Mouse (Mus musculus) liver, postnatal 0 days (tissue): ENCODE results near the gene Cxcl17.

Experiments
- CTCF ChIP-seq: sonication (generic); IDR thresholded peaks from 2 replicates; pipeline ENCODE4 v1.5.1; 2016; ENCODE audit warnings: antibody characterized with exemption, low read depth
- EP300 ChIP-seq: IDR thresholded peaks from 2 replicates; pipeline ENCODE4 v1.6.1; 2016; ENCODE audit warnings: antibody characterized with exemption, low read depth, mild to moderate bottlenecking

GRCm38 (mm10) chr7:25396621-25397020 lies 16.1 kb downstream of the Cxcl17 start:
- TF ChIP-seq CTCF (no peak), EP300 (no peak)
